Mouse (Mus musculus): ENCODE measurements around the gene Mras.

Gene Mras

GRCm38 (mm10) chr9:99440941-99441340 is 3.8 kb upstream of the Mras start:
- DNase-seq (ENCODE audit: low spot score): no peak

DNA sequence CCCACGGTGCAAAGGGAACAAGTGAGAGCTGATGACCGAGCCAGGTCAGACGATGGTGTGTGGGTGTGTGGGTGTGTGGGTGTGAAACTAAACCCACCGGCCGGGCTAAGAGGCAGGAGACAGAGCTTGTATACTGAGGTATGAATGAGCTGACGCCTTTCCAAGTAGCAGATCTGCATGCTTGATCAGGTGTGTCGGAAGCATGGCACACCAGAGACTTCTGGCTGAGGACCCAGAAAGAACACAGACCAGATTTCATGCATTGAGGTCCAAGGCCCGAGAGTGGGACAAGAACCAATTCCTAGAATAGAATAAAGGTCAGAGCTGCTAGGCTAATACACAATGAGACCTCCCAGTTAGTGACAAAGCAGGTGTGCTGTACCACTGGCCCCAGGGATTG is 1.9 kb upstream of the Mras start:
- DNase-seq (ENCODE audit: low spot score): no peak

- no peak for DNase-seq (ENCODE audit: low spot score)
Observed at GRCm38 (mm10) chr9:99437781-99438565, 792 bp upstream of the Mras start.

GRCm38 (mm10) chr9:99436182-99437030 is 775 bp downstream of the Mras start:
- no peak for DNase-seq (ENCODE audit: low spot score)

- DNase-seq (ENCODE audit: low spot score): no peak
Observed at GRCm38 (mm10) chr9:99435619-99436181, 1.5 kb downstream of the Mras start.

DNA sequence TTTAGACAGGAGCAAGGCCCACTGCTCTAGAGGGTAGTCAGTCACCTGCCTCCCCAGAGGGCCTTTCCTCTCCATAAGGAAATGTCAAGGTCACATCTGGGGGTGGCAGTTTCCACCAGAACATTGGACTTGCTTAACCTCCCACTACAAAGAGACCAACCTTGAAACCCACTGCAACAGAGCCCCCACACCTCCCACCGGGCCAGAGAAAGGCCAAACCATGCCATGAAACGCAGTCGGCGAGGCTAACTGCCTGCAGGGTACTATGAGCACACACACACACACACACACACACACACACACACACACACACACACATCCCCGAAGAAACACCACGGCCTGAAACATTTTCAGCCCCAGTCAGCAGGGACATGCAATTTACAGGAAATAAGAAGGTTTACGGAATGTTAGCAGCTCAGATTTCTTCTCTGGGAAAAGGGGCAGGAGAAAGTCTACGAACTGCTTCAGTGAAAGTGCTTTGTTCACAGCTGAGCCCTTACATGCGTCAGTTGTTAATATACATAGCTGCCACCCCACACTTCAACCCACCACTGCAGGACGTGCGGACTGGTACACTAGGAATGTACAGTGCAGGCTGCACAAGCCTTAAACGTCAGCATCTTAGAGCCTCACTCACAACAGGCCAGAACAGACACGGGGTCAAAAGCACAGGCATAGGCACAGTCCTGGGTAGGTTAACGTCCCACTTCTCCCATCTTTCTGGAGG is 2.1 kb downstream of the Mras start:
- no peak for DNase-seq (ENCODE audit: low spot score)

DNA sequence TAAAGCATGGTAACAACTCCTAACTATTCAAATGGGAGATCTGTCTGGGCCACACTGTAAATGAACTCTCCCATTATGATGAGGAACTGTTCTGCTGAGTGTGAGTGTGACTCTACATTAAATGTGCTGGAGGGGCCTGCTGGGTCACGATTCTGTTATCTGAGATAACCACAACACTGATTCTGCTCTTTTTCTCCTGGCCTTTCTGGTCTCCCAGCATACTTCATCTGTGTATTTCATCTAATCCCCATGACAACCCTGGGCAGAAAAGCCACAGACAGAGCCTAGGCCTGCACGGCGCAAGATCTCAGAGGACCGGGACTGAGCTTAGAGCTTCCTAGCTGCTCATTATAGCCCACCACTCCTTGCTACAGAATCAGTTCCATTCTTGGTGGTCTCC is 4.7 kb downstream of the Mras start:
- DNase-seq (ENCODE audit: low spot score): no peak

DNA sequence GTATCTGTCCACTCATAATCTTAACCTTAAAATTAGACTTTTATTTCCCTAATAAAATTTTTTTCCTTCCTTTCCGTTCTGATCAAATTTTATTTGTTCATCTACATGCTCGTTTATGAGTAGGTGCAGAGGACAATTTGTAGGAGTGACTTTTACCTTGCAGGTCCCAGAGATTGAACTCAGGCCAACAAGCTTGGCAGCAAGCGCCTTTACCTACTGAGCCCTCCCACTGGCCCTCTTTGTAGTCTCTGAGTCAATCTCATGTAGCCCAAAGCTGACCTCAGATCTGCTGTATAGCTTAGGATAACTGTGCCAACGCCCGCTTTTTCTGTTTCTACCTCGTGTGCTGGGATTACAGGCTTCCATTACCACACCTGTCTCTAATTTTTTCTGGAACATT is 5.2 kb downstream of the Mras start:
- DNase-seq (ENCODE audit: low spot score): no peak

DNA sequence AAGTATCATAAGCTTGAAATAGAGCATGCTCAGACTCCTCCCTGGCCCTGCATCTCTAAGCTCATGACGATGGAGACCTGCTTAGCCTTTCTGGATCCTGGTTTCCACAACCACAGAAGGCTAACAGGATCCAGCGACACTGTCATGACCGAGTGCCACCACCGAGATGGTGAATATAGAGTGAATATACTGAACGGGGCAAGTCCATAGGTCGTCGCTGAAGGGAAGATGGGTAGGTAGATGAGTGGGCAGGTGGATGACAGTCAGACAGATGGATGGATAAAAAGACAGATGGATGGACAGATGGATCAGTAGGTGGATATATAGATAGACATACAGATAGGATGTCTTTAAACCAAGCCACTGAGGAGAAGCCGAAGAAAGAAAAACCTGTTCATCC is 5.8 kb downstream of the Mras start:
- no peak for DNase-seq (ENCODE audit: low spot score)

DNA sequence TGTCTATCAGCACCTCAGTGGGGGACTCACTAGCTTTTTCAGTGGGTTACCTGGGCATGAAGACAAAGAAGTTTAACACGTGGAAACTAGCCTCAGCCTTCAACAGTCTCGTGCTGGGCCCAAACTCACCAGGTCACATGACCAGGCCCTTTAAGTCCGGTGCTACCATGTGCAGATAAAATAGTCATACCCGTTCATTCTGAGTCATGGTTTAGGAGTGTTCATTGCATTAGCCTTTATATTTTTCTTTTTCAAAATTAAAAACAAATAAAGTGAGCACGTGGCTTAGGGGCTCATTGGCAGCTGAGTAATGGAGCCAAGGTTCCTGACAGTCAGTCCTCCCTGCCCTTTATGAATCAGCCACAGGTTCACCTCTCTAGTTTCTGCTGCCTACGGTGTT is 6.4 kb downstream of the Mras start:
- DNase-seq (ENCODE audit: low spot score): no peak

- DNase-seq (ENCODE audit: low spot score): no peak
Observed at GRCm38 (mm10) chr9:99429845-99430244, 7.3 kb downstream of the Mras start.

- DNase-seq (ENCODE audit: low spot score): no peak
Observed at GRCm38 (mm10) chr9:99428601-99429331, 8.4 kb downstream of the Mras start.

GRCm38 (mm10) chr9:99425262-99425661 is 11.9 kb downstream of the Mras start:
- DNase-seq (ENCODE audit: low spot score): no peak

DNA sequence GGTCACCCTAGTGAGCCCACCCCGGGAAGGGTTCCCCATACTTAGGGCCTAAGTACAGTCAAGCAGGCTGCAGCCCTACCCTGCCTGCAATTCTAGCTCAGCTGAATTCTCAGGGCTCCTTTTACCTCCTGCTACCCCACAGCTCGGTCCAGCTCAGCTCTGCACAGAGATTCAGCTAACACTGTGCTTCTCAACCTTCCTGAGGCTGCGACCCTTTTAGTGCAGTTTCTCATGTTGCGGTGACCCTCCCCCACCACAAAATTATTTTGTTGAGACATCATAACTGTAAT is 12.7 kb downstream of the Mras start:
- no peak for DNase-seq (ENCODE audit: low spot score)

DNA sequence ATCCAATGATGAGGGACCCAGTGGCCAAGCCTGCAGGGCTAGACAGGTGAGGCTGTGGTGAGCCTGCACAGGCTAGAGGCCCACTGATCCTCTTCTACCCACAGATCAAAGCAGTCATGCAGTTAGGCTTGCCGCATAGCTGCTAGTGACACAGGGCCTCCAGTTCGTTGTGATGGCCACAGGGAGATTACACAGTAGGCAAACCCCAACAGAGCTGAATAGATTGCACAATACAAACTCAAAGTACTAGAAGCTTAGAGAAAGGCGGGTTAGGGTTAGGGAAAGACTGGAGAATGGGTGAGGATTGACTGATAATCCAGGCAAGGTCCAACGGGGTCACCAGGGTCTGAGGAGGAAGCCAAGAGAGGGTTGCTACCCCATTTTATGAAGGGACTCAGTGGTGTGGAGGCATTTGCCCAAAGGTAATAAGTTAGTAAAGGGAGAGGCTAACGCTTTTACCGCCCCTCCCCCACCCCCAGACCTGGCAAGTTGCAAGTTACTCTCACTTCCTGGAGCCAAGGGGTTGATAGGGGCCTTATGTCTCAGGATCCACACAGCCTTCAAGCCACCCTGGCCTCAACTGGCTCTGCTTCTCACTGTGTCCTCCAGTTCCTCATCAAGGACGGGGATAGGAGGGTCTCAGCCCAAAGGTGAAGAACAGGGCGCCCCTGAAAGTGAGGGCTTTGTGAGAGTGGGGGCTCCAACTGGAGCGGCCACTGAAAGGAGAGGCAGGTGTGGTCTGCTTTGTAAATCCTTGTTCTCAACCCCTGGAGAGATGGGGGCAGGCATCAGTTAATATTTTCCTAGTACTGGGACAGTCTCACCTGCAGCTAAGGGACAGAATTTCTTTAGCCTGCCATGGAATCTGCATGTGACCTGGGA is 13.2 kb downstream of the Mras start:
- DNase-seq (ENCODE audit: low spot score): no peak

DNA sequence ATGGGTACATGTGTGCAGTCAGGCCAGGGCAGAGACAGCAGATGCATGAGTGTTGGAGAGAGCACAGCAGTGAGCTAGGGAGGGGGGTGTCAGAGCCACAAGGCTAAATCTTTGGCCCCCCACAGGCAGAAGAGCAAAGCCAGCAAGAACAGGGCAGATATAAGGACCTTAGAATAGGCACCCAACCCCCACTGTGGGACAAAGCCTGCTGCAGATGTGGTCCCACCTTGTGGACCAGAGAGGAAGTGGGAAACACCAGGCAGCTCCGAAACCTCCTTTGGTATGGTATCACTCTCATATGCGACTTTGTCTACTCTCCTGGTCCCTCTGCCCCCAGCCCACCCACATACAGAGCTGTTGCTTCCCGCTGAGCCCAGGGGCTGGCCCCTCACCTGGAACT is 15.3 kb downstream of the Mras start:
- DNase-seq (ENCODE audit: low spot score): no peak

GRCm38 (mm10) chr9:99419951-99420701 is 17.1 kb downstream of the Mras start:
- no peak for DNase-seq (ENCODE audit: low spot score)

GRCm38 (mm10) chr9:99418377-99418776 is 18.8 kb downstream of the Mras start:
- no peak for DNase-seq (ENCODE audit: low spot score)

DNA sequence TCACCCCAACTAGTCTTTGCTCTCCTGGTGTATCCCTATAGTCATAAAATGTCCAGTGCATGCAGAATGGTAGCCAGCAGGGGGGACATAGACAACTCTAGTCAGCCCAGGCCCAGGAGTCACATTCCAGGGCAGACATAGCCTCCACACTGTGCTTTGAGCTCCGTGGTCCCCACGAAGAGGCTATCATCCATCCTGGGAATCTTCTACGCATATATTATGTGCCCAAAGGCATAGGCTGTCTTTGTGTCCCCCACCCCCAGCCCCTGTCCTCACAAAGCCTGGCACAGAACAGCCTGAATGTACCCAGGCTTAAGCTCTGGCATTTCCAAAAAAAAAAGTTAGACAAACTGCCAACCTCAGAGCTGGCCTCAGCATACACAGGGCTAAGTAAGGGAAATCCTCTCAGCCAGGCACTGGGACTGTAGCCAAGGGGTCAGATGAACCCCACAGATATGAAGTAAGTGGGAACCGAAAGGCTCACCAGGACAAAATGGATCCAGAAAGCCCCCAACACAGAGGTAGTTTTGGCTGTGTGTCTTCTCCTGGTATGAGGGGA is 19.8 kb downstream of the Mras start:
- DNase-seq (ENCODE audit: low spot score): no peak

- DNase-seq (ENCODE audit: low spot score): no peak
Observed at GRCm38 (mm10) chr9:99416809-99417208, 20.4 kb downstream of the Mras start.
